Mouse (Mus musculus) limb, embryonic 15.5 days (tissue): ENCODE measurements around the gene Uts2. TPM values are rescaled to one million over a fixed set of nuclear protein-coding genes. Genes with fewer than 3 reads are reported as not detected.

ENCODE experiments used
- polyA plus RNA-seq: library from polyadenylated mRNA; unstranded; fragments of >200 nt; fragmentation: Nextera tagmentation; extraction: Ambion mirVana; gene quantifications from 2 replicates; pipeline ENCODE4 v1.2.1, GENCODE M21; 2015

Uts2 gene
- polyA plus RNA-seq, 1 experiment from 2014 or later = not detected

Other genes starting within 250 kb of the Uts2 start
- 29.4 and 31.4 TPM in 2 replicates for gene Errfi1, start 143.2 kb upstream of the Uts2 start, polyA plus RNA-seq
- gene Park7, start 82.7 kb upstream of the Uts2 start, polyA plus RNA-seq = 349 and 381 TPM in 2 replicates
- 0.83 and 1.1 TPM in 2 replicates for gene Tnfrsf9, start 82.5 kb upstream of the Uts2 start, polyA plus RNA-seq
- gene Per3, start 47.6 kb downstream of the Uts2 start, polyA plus RNA-seq = 4.7 and 4.8 TPM in 2 replicates
- gene Vamp3, start 60.9 kb downstream of the Uts2 start, polyA plus RNA-seq = 127 and 131 TPM in 2 replicates
- not detected in 2 replicates for gene Gm13090, start 92.5 kb downstream of the Uts2 start, polyA plus RNA-seq